Mouse (Mus musculus): ENCODE results near the gene Usp46.

- TF ChIP-seq CTCF (IDR thresholded peaks at IDR 0.05; ENCODE audit: low read depth) (no peak), EP300 (IDR thresholded peaks at IDR 0.05; ENCODE audit: low read depth) (no peak)
These were observed 25.6 kb upstream of the Usp46 start for GRCm38 (mm10) chr5:74093556-74094428.

Measured in heart, postnatal 0 days (tissue).